Mouse (Mus musculus): ENCODE data around the gene Pcnp. TPM values are rescaled to one million over a fixed set of nuclear protein-coding genes. Genes with fewer than 3 reads are reported as not detected.
"Not testable (repeated sequence)": the region's sequence is repeated elsewhere in the genome, so short reads cannot be mapped to it uniquely, and the experiment has no call there.

The Pcnp gene
- total and polyA plus RNA-seq, 3 experiments = 67.4 to 177 (median 154) TPM

- in situ Hi-C loops (cut with MboI; ENCODE audit: low pct_ligation_motif_present, low pct_unique_long_range_greater_than_20kb, low sequenced_read_pairs) = no loop called here
- no peak overlapping the region for H3K4me3 ChIP-seq (replicated peaks in 1 of 3; ENCODE audit: low read depth in 2 of 3, low read length in 2 of 3, poor library complexity in 1 of 3)
Measured at GRCm38 (mm10) chr16:56058151-56058550, 28.6 kb upstream of the Pcnp start.

GRCm38 (mm10) chr16:56056944-56057590 lies 27.5 kb upstream of the Pcnp start:
- Histone ChIP-seq H3K27ac (ENCODE audit: insufficient read depth, low read depth) (no peak overlapping the region), H3K9me3 (replicated peaks; ENCODE audit: low read length) (no peaks in the 10 kb centered on the region), H3K79me2 (replicated peaks; ENCODE audit: control insufficient read depth, extremely low read depth, insufficient read depth, poor library complexity, severe bottlenecking) (no peaks in the 10 kb centered on the region), H3K36me3 (replicated peaks in 1 of 2; ENCODE audit: control insufficient read depth in 1 of 2, insufficient read depth in 1 of 2, low read length in 1 of 2) (no peaks in the 10 kb centered on the region), H3K27me3 (replicated peaks) (no peaks in the 10 kb centered on the region), H3K4me3 (replicated peaks in 1 of 3; ENCODE audit: low read depth in 2 of 3, low read length in 2 of 3, poor library complexity in 1 of 3) (no peak overlapping the region), H3K9ac (ENCODE audit: insufficient read depth, low read depth) (no peak overlapping the region), H3K4me2 (ENCODE audit: insufficient read depth, low read depth, poor library complexity, severe bottlenecking) (no peak overlapping the region), H3K4me1 (ENCODE audit: control insufficient read depth in 1 of 2, insufficient read depth in 2 of 2) (peaks cover 6 to 11% of the 10 kb centered on the region in 2 experiments)
- DNase-seq (ENCODE audit: extremely low read depth) = no peak
- in situ Hi-C loops (cut with MboI; ENCODE audit: low pct_ligation_motif_present, low pct_unique_long_range_greater_than_20kb, low sequenced_read_pairs) (no loop called here), dilution Hi-C loops (cut with MboI; ENCODE audit: extremely low pct_ligation_motif_present, extremely low pct_unique_long_range_greater_than_20kb, low sequenced_read_pairs) (no loop called here)
- TF ChIP-seq KAT2A (IDR thresholded peaks at IDR 0.05; ENCODE audit: insufficient replicate concordance, low read length) (no peak), MAZ (IDR thresholded peaks at IDR 0.05; ENCODE audit: low read depth, low read length) (no peak), IRF4 (IDR thresholded peaks at IDR 0.05; ENCODE audit: low read depth, low read length) (no peak), USF1 (IDR thresholded peaks at IDR 0.05; ENCODE audit: low read depth, low read length) (no peak), USF2 (conservative IDR thresholded peaks at IDR 0.05; ENCODE audit: low read depth, low read length) (no peak), TBP (conservative IDR thresholded peaks at IDR 0.05; ENCODE audit: low read depth, low read length) (no peak), MEF2A (IDR thresholded peaks at IDR 0.05; ENCODE audit: borderline replicate concordance, low read depth, low read length) (no peak), ZNF384 (IDR thresholded peaks at IDR 0.05; ENCODE audit: low read depth, low read length) (no peak; the same call in 1 of the 2 replicates)

More at GRCm38 (mm10) chr16:56058151-56058550, 28.6 kb upstream of the Pcnp start:
- H3K9ac ChIP-seq (ENCODE audit: insufficient read depth, low read depth) = no peak overlapping the region
- H3K79me2 ChIP-seq (replicated peaks; ENCODE audit: control insufficient read depth, extremely low read depth, insufficient read depth, poor library complexity, severe bottlenecking) = no peaks in the 10 kb centered on the region
- DNase-seq (ENCODE audit: extremely low read depth) = no peak
- no peaks in the 10 kb centered on the region for H3K9me3 ChIP-seq (replicated peaks; ENCODE audit: low read length)
- no peak for TF ChIP-seq HCFC1 (IDR thresholded peaks at IDR 0.05; ENCODE audit: low read depth, low read length)
- dilution Hi-C loops (cut with MboI; ENCODE audit: extremely low pct_ligation_motif_present, extremely low pct_unique_long_range_greater_than_20kb, low sequenced_read_pairs) = no loop called here
- no peak overlapping the region for H3K4me2 ChIP-seq (ENCODE audit: insufficient read depth, low read depth, poor library complexity, severe bottlenecking)
- H3K4me1 ChIP-seq (ENCODE audit: control insufficient read depth in 1 of 2, insufficient read depth in 2 of 2) = peaks cover 6 to 22% of the 10 kb centered on the region in 2 experiments
- no peaks in the 10 kb centered on the region for H3K36me3 ChIP-seq (replicated peaks in 1 of 2; ENCODE audit: control insufficient read depth in 1 of 2, insufficient read depth in 1 of 2, low read length in 1 of 2)
- H3K27me3 ChIP-seq (replicated peaks) = no peaks in the 10 kb centered on the region
- H3K27ac ChIP-seq (ENCODE audit: insufficient read depth, low read depth) = no peak overlapping the region

- no peak for DNase-seq (ENCODE audit: extremely low read depth)
- H3K4me2 ChIP-seq (ENCODE audit: insufficient read depth, low read depth, poor library complexity, severe bottlenecking) = no peak overlapping the region
- dilution Hi-C loops (cut with MboI; ENCODE audit: extremely low pct_ligation_motif_present, extremely low pct_unique_long_range_greater_than_20kb, low sequenced_read_pairs) = no loop called here
- H3K79me2 ChIP-seq (replicated peaks; ENCODE audit: control insufficient read depth, extremely low read depth, insufficient read depth, poor library complexity, severe bottlenecking) = no peaks in the 10 kb centered on the region
- no peaks in the 10 kb centered on the region for H3K9me3 ChIP-seq (replicated peaks; ENCODE audit: low read length)
- no peak overlapping the region for H3K4me3 ChIP-seq (replicated peaks in 1 of 3; ENCODE audit: low read depth in 2 of 3, low read length in 2 of 3, poor library complexity in 1 of 3)
- H3K27me3 ChIP-seq (replicated peaks) = no peaks in the 10 kb centered on the region
- TF ChIP-seq TCF12 (IDR thresholded peaks at IDR 0.05; ENCODE audit: low read depth, low read length) (no peak), HCFC1 (IDR thresholded peaks at IDR 0.05; ENCODE audit: low read depth, low read length) (no peak), RCOR1 (conservative IDR thresholded peaks at IDR 0.05; ENCODE audit: low read depth, low read length) (no peak), MEF2A (IDR thresholded peaks at IDR 0.05; ENCODE audit: borderline replicate concordance, low read depth, low read length) (no peak), USF1 (IDR thresholded peaks at IDR 0.05; ENCODE audit: low read depth, low read length) (no peak), MAFK (IDR thresholded peaks at IDR 0.05; ENCODE audit: insufficient replicate concordance, low read length) (no peak)
- no peaks in the 10 kb centered on the region for H3K36me3 ChIP-seq (replicated peaks in 1 of 2; ENCODE audit: control insufficient read depth in 1 of 2, insufficient read depth in 1 of 2, low read length in 1 of 2)
- H3K27ac ChIP-seq (ENCODE audit: insufficient read depth, low read depth) = no peak overlapping the region
- in situ Hi-C loops (cut with MboI; ENCODE audit: low pct_ligation_motif_present, low pct_unique_long_range_greater_than_20kb, low sequenced_read_pairs) = no loop called here
- H3K9ac ChIP-seq (ENCODE audit: insufficient read depth, low read depth) = no peak overlapping the region
- H3K4me1 ChIP-seq (ENCODE audit: control insufficient read depth in 1 of 2, insufficient read depth in 2 of 2) = no peaks in the 10 kb centered on the region
Measured at GRCm38 (mm10) chr16:56055911-56056310, 26.4 kb upstream of the Pcnp start.

GRCm38 (mm10) chr16:56048038-56048437 lies 18.5 kb upstream of the Pcnp start, which contains the start of gene Senp7:
Senp7 (plus strand) TSS chr16:56048338.
- DNase-seq (ENCODE audit: extremely low read depth); H3K9me3 ChIP-seq (replicated peaks; ENCODE audit: low read length); in situ Hi-C loops (cut with MboI; ENCODE audit: low pct_ligation_motif_present, low pct_unique_long_range_greater_than_20kb, low sequenced_read_pairs); H3K4me1 ChIP-seq (ENCODE audit: control insufficient read depth in 1 of 2, insufficient read depth in 2 of 2); dilution Hi-C loops (cut with MboI; ENCODE audit: extremely low pct_ligation_motif_present, extremely low pct_unique_long_range_greater_than_20kb, low sequenced_read_pairs); H3K9ac ChIP-seq (ENCODE audit: insufficient read depth, low read depth); H3K4me2 ChIP-seq (ENCODE audit: insufficient read depth, low read depth, poor library complexity, severe bottlenecking); H3K36me3 ChIP-seq (replicated peaks in 1 of 2; ENCODE audit: control insufficient read depth in 1 of 2, insufficient read depth in 1 of 2, low read length in 1 of 2); H3K27me3 ChIP-seq (replicated peaks); H3K79me2 ChIP-seq (replicated peaks; ENCODE audit: control insufficient read depth, extremely low read depth, insufficient read depth, poor library complexity, severe bottlenecking); H3K27ac ChIP-seq (ENCODE audit: insufficient read depth, low read depth); H3K4me3 ChIP-seq (replicated peaks in 1 of 3; ENCODE audit: low read depth in 2 of 3, low read length in 2 of 3, poor library complexity in 1 of 3): not testable (repeated sequence)
